Mouse (Mus musculus) ovary, postnatal 10 days (tissue): ENCODE results near the gene Gm14862.
"Not testable (repeated sequence)": the region's sequence is repeated elsewhere in the genome, so short reads cannot be mapped to it uniquely, and the experiment has no call there.

ENCODE experiments used
- DNase-seq: peaks from one replicate; pipeline ENCODE4 v3.0.0; 2022; ENCODE audit warnings: low spot score

The Gm14862 gene

DNA sequence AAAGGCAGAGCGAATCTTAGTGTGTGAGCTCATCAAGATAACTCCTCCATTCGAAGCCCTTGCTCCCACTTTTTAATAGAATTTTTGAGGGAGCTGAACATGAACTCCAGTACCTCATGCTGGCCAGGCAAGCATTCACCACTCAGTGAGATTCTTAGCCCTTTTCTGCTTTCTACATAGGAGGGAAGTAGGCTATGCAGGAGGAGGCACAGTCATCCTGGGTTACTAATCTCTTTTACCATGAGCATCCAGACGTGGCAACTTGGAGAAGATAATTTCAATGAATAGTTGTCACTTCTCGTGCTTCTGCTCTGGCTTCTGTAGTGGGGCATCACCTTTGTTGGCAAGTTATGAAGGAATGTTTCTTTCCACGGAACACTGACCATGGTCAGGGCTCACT, at the start of gene Gm14862:
TSS of gene Gm14862 (minus strand) at position 134 of the 400 bp plus-strand sequence.
- no peak for DNase-seq

DNA sequence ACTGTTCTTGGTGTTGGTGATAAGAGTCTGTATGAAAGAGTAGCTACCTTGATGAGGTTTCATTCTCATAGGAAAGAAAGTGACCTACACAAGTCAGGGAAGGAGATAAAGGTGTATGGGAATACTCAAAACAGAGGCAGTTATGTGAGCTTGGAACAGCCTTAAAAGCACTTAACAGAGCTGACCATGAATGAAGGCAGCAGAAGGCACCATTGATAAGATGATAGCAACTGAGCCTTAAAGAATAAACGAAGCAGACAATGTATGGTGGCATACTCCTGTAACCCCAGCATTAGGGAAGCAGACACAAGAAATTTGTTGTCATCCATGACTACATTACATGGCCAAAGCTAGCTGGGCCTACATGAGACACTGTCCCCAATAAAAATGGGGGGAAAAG, 46.8 kb upstream of the Gm14862 start:
- DNase-seq = no peak

DNA sequence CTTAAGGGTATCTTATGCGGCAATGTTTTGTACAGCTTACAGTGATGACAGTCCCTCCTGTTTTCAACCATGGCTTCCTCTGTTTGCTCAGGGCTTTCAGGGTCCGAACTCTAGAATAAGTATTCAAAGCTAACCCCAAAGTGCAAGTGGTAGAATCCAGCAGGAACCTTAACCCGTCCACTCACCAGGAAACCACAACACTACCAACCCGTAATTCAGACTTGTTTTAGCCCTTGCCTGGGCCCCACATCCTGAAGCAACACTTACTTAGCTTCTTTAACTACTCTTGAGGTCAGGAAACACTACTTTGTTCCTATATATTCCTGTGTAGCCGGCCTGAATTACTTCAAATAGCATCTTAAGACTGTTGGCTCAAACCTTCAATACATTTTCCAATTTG, 46.1 kb upstream of the Gm14862 start:
- no peak for DNase-seq

DNA sequence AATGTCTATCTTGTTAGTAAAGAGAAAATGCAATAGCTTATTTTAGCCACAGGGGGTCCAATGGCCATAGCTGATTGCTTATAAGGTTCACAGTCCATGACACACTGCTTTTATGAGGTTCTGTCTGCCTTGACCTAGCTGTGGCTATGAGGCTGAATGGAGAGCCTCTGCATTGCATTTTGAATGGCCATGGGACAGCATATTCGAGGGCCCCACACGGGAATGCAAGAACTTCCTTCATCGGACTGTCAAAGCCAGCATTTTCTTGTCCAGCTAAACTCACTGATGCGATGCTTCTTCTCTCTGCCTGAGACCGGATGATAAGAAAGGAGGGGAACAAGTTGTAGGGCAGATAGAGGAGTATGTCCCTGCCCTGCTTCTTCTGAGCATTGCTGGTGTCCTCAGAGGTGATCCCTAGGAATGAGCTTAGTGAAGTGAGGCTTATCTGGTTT, 41.7 kb upstream of the Gm14862 start:
- no peak for DNase-seq

DNA sequence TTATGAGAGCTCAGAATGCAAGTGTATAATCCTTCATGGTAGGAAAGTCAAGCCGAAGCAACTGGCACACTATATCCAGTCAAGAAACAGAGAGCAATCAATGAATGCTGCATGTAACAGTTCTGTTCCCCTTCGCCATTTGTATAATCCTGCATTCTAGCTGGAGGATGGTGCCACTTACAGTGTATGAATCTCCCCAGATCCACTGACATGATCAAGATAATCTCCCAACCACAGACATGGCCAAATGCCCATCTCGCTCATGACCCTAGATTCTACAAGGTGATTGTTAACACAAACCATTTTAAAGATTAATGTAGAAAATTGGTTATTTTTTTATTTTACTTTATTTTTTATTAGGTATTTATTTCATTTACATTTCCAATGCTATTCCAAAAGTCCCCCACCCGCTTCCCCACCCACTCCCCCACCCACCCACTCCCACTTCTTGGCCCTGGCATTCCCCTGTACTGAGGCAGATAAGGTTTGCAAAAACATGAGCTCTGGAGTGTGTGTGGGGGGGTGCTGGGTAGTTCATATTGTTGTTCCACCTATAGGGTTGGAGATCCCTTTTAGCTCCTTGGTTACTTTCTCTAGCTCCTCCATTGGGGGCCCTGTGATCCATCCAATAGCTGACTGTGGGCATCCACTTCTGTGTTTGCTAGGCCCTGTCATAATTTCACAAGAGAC, 36.6 kb upstream of the Gm14862 start:
- DNase-seq = not testable (repeated sequence)

DNA sequence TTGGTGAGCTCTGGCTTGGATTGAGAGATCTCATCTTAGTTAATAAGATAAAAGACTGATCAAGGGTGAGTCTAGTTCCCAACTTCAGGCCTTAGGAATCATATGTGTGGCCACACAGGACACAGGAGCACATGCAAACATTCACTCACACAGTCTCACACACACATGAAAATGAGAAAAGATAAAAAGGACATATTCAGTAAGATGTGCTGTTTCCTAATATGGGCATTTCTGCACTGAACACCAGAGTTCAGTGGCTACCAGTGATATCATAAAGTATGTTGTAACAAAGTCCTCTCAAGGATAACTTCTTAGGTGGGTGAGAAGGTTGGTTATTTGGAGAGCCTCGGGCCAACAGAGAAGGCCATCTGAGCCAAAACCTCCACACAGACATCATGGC, 26.8 kb upstream of the Gm14862 start, which contains the start of gene H2al1m:
TSS of gene H2al1m (plus strand) at position 301 of the 400 bp plus-strand sequence.
- not testable (repeated sequence) for DNase-seq

DNA sequence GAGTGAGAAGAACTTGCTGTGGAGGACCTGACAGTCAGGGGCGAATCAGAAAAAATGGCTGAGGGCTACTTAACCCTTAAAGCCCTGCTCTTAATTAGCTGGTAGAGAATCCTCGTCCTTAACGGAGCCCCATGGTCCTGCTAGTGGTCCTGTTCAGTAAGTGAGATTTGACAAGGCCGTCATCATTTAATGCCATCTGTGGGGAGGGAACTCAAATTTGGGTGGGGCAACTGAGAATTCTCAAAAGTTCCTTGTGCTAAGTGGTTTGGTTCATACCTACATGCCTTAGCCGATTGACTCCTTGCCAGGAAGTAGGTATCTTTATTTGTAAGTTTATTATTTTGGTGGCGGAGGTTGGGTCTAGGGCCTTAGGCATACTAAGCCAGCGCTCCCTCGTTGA, 17.6 kb upstream of the Gm14862 start:
- DNase-seq = no peak

DNA sequence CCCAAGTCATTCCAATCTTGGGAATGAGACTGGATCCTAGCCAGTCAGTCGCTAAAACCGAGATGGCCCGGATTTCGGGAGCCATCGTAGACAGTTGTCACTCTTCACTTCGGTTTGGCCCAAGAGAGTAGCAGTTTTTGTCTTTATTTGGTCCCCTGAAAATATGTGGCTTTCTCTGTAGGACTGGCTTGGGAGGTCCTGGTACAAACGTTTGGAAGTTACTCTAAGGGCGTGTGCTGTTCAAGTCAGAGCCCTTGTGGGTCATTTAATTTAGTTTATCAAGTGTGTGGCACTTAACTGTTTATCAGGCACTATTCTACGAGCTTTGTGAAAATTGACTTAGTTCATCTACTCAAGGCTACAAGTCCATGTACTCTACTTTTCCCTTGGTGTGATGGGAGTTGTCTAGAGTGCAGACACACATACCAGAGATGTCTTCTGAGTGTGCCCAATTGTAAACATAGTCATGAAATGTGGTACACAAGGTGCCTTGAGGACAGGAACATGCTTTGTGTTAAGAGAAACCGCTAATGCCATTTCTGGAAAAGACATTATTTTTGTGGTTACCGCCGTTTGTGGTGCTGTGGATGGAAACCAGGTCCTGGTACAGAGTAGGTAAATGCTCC, 16.8 kb upstream of the Gm14862 start:
- DNase-seq = no peak

DNA sequence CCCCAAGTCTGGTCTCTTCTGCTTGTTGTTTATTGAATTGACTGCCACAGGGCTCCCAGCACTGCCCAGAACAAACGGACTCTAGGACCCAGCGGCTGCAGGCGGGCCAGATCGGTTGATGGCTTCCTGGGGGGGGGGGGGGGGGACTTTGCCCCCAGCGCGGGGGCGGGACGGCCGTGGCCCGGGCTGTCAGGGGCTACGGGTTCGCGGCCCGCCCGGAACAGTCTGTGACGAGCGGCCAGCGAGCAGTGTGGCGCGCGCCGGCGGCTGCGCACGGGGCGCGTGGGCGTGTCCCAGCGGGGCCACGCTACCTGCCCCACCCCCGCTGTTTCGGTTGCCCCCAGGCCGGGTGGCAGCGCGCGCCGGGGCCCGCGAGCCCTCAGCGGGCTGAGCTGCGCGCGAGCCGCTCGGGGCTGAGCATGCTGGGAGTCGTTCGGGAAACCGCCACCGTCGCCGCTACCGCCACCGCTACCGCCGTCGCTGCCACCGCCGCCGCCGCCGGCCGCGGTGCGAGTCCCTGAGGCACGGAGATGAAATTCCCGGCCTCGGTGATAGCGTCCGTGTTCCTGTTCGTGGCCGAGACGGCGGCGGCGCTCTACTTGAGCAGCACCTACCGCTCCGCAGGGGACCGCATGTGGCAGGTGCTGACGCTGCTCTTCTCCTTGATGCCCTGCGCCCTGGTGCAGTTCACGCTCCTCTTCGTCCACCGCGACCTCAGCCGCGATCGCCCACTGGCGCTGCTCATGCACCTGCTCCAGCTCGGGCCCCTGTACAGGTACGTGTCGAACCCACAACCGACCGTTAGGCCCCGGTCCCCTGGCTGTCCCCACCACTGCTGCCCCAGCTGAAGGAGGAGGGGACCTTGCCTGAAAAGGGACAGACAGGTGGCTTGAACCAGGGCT, 16.0 kb upstream of the Gm14862 start, which contains the start of gene Xk:
TSS of gene Xk (plus strand) at position 297 of the 902 bp plus-strand sequence.
- DNase-seq = peak; percentile 3

DNA sequence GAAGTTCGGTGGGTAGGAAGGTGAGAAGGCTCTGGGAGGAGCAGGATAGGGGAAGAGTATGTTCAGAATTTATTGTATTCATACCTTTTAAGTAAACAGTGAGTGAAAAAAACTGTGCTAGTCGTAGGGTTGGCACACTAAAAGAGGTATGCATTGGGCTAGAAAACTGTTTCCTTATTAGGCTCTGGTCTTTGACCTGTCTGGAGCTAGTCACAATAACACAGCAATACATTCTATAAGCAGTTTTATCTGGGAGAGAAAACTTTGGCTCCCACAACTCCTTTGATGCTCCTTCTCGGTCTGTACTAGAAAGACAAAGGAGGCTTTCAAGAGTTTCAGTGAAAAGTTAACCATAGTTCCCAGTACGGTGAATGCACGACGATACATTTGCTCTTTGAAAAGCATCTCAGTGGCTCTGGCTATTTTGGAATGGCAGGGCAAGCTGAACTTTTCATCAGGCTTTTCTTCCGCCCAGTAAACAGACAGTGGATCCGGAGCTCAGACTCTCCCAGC, 15.3 kb upstream of the Gm14862 start:
- no peak for DNase-seq

DNA sequence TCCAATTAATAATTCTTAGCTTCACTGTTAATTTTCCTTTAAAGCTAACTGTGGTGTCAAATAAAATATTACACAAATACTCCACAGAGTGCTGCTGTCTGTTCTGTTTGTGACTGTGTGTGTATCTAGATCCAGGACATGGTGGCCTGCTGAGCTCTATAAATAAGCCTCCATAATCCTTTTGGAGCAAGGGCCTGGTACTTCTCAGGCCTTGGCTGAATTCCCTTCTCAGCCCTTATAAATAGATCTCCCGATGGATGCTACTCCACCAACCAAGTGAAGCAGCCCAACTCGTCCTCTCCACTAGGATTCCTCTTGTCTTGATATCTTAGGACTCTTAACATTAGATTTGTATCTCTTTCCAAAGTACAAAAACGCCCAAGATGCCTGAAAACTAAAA, 14.4 kb upstream of the Gm14862 start:
- DNase-seq = no peak

DNA sequence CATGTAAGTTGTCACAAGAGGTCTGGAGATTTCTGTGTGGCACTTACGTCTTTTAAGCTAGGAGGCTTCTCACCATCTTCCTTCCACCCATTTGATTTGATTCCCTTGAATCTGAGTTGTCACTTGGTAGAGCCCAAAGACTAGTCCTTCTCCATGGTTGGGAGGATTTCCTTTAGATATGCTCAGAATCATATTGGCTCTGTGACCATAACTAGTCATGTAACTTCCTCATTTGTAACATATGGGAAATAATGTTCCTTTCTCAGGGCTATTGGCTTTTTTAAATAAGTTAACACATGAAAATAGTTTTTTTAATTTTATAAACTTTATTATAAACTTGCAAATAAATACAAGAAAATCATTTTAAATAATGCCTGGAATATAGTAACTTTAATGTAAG, 2.6 kb upstream of the Gm14862 start:
- DNase-seq = no peak

DNA sequence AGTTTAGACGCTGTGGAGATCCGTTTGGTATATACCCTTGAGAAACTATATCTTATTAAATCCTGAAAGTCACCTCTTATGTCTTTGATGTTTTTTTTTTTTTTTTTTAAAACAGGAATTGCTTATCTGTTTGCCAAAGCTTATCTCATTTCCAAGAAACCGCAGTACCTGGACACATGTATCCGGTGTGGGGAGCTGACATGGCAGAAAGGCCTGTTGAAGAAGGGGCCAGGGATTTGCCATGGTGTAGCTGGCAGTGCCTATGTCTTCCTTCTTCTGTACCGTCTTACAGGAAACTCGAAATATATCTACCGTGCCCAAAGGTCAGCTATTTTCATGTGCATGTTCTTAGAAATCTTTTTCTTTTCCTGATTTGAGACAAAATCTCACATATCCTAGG, 1.1 kb upstream of the Gm14862 start:
- DNase-seq = no peak

DNA sequence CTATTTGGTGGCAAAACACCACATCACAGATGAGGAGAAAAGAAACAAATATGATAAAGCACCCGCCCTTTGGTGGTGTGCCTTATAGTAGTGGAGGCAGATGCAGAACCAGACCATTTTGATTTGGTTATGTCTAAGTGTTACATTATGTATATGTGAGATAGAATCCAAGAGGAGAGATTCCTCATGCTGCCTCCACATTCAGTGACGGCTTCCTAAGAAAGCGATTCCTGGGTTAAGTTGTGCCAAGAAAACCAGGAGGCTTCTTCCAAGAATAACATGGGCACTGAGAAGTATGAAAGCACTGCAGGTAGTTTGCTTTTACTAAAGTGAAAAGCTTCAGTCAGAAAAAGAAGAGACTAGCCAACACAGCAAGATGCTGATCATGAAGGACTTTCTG, 1.8 kb downstream of the Gm14862 start:
- no peak for DNase-seq

DNA sequence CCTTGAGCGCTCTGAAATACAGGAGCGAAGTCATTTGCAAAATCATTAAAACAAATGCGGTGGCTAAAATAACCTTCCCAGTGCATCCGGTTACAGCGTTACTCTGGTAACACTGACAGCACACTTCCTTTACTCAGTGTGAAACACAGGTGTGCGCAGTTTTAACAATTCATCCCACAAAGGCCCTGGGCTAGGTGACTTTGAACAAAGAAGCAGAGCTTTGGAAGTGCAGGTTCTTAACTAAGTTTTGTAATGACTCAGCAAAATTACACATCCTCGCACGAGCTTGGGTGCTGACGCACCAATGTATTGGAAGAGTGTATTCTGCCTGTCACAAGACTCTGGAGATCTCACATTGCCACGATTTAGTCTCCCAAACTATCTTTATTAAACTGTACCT, 2.7 kb downstream of the Gm14862 start:
- no peak for DNase-seq

DNA sequence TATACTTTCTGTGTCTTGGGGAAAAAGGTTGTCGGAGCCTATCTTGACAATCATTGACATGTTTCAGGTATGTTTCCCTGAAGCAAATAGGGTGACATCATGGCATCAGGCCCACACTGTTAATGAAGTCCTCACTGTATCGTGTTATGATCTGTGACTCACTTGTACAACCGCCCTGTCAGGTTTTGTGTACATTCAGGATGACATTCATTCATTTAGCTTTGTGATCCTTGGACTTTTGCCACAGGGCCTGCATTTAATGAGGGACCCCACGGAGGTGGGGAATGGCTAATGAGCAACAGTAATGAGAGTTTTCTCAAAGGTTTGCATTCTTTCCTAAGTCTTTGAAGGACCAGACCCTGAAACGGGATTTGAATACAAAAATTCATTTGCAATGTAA, 7.8 kb downstream of the Gm14862 start:
- DNase-seq = no peak

DNA sequence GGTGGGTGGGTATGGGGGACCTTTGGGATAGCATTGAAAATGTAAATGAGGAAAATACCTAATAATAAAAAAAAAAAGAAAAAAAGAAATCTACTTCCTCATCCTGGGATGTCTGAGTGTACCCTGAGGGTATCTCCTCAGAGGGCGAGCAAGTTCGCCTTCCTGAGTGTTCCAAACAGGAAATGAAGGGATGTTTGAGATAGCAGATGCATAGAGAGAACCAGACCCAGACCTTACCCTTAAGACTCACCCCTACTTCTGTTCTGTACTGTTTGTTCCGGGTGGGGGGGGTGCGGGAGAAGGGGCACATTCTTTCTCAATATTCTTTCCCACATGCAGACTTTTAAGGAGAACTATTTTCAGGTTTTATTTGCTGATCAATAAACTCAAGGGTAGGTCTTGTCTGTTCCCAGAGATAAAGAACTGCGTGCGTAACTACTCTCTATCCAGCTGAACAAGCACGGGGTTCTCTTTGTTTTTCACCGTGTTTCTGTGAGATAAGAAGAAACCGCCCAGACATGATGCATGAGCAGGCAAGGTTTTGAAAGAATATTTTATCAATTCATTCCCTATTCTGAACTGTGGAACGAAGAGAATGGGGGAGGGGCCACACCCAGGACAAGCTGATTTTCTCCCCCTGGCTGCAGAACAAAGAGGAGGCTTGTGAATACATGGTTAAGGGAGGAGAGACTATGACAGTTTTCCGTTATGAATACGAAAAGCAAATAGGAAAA, 11.9 kb downstream of the Gm14862 start:
- DNase-seq = no peak

DNA sequence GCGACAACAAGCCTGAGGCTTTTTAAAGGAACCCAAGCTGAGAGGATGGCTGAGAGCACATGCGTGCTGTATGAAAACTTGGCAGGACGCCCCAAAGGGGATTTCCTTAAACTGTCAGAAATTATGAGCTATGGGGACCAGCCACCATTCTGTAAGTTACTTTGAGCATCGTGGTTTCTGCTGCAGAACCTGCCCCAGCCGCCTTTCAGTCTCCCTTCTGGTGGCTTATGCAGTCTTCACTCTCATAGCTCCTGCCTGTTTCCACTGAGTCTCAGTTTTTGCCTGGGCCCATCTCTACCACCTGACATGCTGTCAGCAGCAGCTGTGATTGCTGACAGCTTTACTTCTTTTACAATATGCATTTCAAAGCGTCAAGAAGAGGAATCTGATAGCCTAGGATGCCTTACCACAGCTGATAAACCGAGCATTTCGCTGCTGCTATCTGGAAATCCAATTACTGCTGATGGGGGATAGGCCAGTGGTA, 13.3 kb downstream of the Gm14862 start:
- no peak for DNase-seq

DNA sequence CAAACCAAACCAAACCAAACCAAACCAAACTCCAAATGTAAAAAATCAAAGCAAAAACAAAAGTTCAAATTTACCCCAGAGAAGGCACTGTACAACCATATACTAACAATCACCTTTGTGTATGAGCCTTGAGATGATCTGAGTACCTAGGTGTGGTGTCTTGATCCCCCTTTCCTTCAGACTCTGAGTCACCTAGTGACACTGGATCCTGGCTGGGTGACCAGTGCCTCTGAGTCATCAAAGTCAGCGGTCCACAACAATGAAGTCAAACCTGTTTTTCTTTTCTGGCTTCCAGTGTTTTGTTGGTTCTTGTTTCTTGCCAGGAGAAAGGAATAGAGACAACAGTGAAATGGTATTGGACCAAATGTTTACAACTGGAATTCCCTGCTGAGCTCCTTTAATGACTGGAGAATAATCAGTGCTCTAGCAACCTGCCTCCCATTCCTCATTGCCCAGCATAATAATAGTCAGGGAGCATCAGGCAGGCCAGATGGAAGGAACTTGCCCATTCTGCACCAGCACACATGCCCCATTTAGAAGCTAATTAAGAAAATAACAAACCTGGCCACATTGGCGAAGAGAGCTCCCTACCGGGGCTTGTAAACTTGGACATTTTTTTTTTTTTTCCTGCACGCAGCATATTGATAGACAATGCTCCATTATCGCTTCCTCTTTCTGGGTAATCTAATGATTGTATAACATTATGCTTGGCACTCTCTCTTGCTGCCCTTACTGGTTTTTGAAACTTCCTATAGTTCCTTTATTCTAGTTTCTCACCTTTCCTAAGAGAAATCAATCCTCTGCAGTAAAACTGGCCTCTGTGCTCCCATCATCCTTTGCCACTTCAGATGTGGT, 15.7 kb downstream of the Gm14862 start:
- DNase-seq = no peak

DNA sequence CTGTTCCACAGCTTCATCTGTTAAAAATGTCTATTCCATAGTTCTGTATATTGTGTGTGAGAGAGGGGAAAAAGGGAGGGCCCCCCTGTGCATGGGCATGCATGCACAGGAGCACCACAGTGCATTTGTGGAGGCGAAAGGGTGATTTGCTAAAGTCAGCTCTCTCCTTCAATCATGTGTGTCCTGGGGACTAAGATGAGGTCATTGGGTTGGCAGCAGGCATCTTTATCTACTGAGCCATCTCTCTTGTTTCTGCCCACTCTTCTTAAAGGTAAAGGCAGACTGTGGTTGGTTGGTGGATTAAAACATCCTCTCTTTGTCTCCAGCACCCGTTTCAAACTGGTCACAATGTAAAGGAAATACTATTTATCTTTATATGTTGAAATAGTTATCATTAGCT, 29.6 kb downstream of the Gm14862 start:
- no peak for DNase-seq
